Mouse (Mus musculus) ES-E14 (cell line): ENCODE measurements around the gene Pld4. TPM values are rescaled to one million over a fixed set of nuclear protein-coding genes. Genes with fewer than 3 reads are reported as not detected.

Source experiments
- DNase-seq: peaks from one replicate; pipeline ENCODE4 v3.0.0-alpha.2; 2013; ENCODE audit warnings: low read depth, low spot score
- H3K27ac ChIP-seq: 2 replicates; pipeline ENCODE4 v1.5.1; 2012; ENCODE audit warnings: low read depth, mild to moderate bottlenecking, low read length, moderate library complexity, mixed read lengths; ENCODE audit not compliant: poor library complexity, insufficient read depth, severe bottlenecking
- H3K36me3 ChIP-seq: 2 replicates; pipeline ENCODE4 v1.6.1; 2012; ENCODE audit warnings: mild to moderate bottlenecking, low read length, moderate library complexity, mixed read lengths; ENCODE audit not compliant: control insufficient read depth, poor library complexity, insufficient read depth, severe bottlenecking
- H3K4me1 ChIP-seq, 2 experiments: fragments of 150-350 bp in 1 of 2; sonication (generic) in 1 of 2; 2 replicates each; pipeline ENCODE4 v1.6.1; 2012; ENCODE audit warnings: low read length in 2 of 2, mild to moderate bottlenecking in 1 of 2, mixed read lengths in 1 of 2; ENCODE audit not compliant: control insufficient read depth in 2 of 2, insufficient read depth in 2 of 2, poor library complexity in 1 of 2
- H3K4me3 ChIP-seq, 2 experiments: fragments of 150-350 bp in 1 of 2; sonication (generic) in 1 of 2; 2 replicates each; pipeline ENCODE4 v1.5.1; 2012; ENCODE audit warnings: low read length in 2 of 2, low read depth in 1 of 2, mild to moderate bottlenecking in 1 of 2, mixed read lengths in 1 of 2; ENCODE audit not compliant: insufficient read depth in 1 of 2, poor library complexity in 1 of 2, severe bottlenecking in 1 of 2
- H3K9ac ChIP-seq: 2 replicates; pipeline ENCODE4 v1.6.1; 2012; ENCODE audit warnings: low read depth, mild to moderate bottlenecking, low read length, mixed read lengths; ENCODE audit not compliant: poor library complexity, insufficient read depth, severe bottlenecking
- H3K9me3 ChIP-seq: fragments of 150-350 bp; sonication (generic); 2 replicates; pipeline ENCODE4 v1.6.1; 2012; ENCODE audit warnings: low read depth, mild to moderate bottlenecking, low read length; ENCODE audit not compliant: control insufficient read depth, insufficient read depth
- CHD2 ChIP-seq: IDR thresholded peaks from 2 replicates; pipeline ENCODE4 v1.6.1; 2014; ENCODE audit warnings: mild to moderate bottlenecking, low read depth, low read length, inconsistent platforms
- HCFC1 ChIP-seq: IDR thresholded peaks from 2 replicates; pipeline ENCODE4 v1.6.1; 2012; ENCODE audit warnings: low read length, inconsistent platforms, borderline replicate concordance; ENCODE audit not compliant: insufficient read depth
- MAFK ChIP-seq: IDR thresholded peaks from 2 replicates; pipeline ENCODE4 v1.6.1; 2014; ENCODE audit warnings: mild to moderate bottlenecking, low read depth, low read length, inconsistent platforms; ENCODE audit not compliant: insufficient read depth
- ZC3H11A ChIP-seq: IDR thresholded peaks from 2 replicates; pipeline ENCODE4 v1.6.1; 2012; ENCODE audit warnings: low read depth, mild to moderate bottlenecking, inconsistent platforms, low read length, borderline replicate concordance
- ZNF384 ChIP-seq: IDR thresholded peaks from 2 replicates; pipeline ENCODE4 v1.6.1; 2012; ENCODE audit warnings: low read depth, low read length, inconsistent platforms
- in situ Hi-C, 2 experiments: fragments of 600-800 bp; cut with MboI; formaldehyde crosslinking; loops; one replicate each; pipeline ENCODE4 v1.15.1; 2025; ENCODE audit warnings: low sequenced_read_pairs in 2 of 2, inconsistent platforms in 1 of 2; ENCODE audit not compliant: unreplicated experiment in 2 of 2
- total RNA-seq: library from RNA; depleted of rRNA; stranded (reverse); fragments of 300-350 nt; gene quantifications from 2 replicates; pipeline ENCODE4 v1.2.3, GENCODE M21; 2012

The Pld4 gene
- total RNA-seq, 1 experiment = 2.4 TPM

GRCm38 (mm10) chr12:112764991-112765390 is 4.5 kb downstream of the Pld4 start:
- in situ Hi-C loops = no loop called here
- H3K9ac ChIP-seq = no peak overlapping the region
- H3K4me1 ChIP-seq = peaks cover 2 to 4% of the 10 kb centered on the region in 2 experiments; a peak in 2 of 4 replicates
- no peak for DNase-seq
- no peak for TF ChIP-seq MAFK
- TF ChIP-seq HCFC1 = no peak
- no peak for TF ChIP-seq CHD2
- TF ChIP-seq ZNF384 = no peak
- TF ChIP-seq ZC3H11A = no peak
- H3K4me3 ChIP-seq = no peak overlapping the region
- no peak overlapping the region for H3K27ac ChIP-seq
- H3K36me3 ChIP-seq = no peaks in the 10 kb centered on the region
- no peaks in the 10 kb centered on the region for H3K9me3 ChIP-seq

GRCm38 (mm10) chr12:112766586-112766985 is 6.1 kb downstream of the Pld4 start:
- no peaks in the 10 kb centered on the region for H3K36me3 ChIP-seq
- in situ Hi-C loops = no loop called here
- no peak overlapping the region for H3K4me3 ChIP-seq
- DNase-seq = no peak
- H3K9ac ChIP-seq = no peak overlapping the region
- H3K27ac ChIP-seq = no peak overlapping the region
- H3K4me1 ChIP-seq = no peaks in the 10 kb centered on the region
- no peaks in the 10 kb centered on the region for H3K9me3 ChIP-seq
- no peak for TF ChIP-seq HCFC1
- TF ChIP-seq MAFK = no peak
- no peak for TF ChIP-seq CHD2
- no peak for TF ChIP-seq ZNF384
- no peak for TF ChIP-seq ZC3H11A

GRCm38 (mm10) chr12:112767036-112767890 is 6.8 kb downstream of the Pld4 start:
- H3K4me3 ChIP-seq = no peak overlapping the region
- H3K9ac ChIP-seq = no peak overlapping the region
- in situ Hi-C loops = no loop called here
- H3K4me1 ChIP-seq = no peaks in the 10 kb centered on the region
- DNase-seq = no peak
- TF ChIP-seq ZC3H11A (no peak), ZNF384 (no peak), MAFK (no peak), CHD2 (no peak), HCFC1 (no peak)
- no peaks in the 10 kb centered on the region for H3K36me3 ChIP-seq
- no peaks in the 10 kb centered on the region for H3K9me3 ChIP-seq
- H3K27ac ChIP-seq = peak overlapping the region; percentile 10; the same call in 1 of the 2 replicates

GRCm38 (mm10) chr12:112768166-112768565 is 7.7 kb downstream of the Pld4 start:
- no peak overlapping the region for H3K27ac ChIP-seq
- DNase-seq = no peak
- in situ Hi-C loops = no loop called here
- H3K9ac ChIP-seq = no peak overlapping the region
- no peak for TF ChIP-seq MAFK
- TF ChIP-seq CHD2 = no peak
- no peak for TF ChIP-seq ZNF384
- TF ChIP-seq HCFC1 = no peak
- TF ChIP-seq ZC3H11A = no peak
- H3K36me3 ChIP-seq = no peaks in the 10 kb centered on the region
- H3K4me1 ChIP-seq = no peaks in the 10 kb centered on the region
- H3K9me3 ChIP-seq = no peaks in the 10 kb centered on the region
- no peak overlapping the region for H3K4me3 ChIP-seq
